Mouse (Mus musculus): ENCODE measurements around the gene Cntnap2. TPM values are rescaled to one million over a fixed set of nuclear protein-coding genes. Genes with fewer than 3 reads are reported as not detected.

Gene Cntnap2
- polyA plus RNA-seq, 1 experiment from 2014 or later = 2.5 TPM

DNA sequence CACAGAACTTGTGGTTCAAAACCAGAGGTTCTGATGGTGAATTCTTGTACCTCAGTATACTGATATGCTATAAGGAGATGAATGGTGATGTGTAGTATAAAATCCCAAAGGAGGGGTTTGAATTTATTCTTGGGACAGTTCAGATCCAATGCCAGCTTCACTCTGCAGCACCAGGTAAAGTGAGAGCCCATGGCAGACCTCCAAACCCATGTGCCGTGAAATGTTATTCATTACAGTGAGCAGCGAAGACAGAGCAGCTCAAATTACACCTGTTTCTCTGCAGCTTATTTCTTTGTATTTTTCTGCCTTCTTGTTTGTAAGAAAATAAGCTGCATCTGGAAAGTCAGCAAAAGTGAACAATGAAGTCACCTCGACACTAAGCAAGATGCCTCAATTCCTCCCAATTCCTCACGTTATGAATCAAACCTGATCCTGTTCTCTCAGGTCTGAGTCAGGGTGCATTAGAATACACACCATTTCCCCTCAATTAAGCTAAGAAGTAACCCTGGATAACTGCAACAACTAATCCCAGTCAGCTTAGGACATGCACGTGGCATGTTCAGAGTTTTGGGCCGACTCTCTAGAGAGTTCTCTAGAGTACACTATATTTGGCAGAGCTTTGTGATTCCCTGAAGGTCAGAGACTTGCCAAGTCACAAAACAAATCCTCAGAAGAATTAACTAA is 915.5 kb downstream of the Cntnap2 start:
- Histone ChIP-seq H3K4me2 (no peak overlapping the region), H3K4me1 (peaks cover 4% of the 10 kb centered on the region; the same call in 1 of the 2 replicates), H3K4me3 (replicated peaks) (no peak overlapping the region), H3K27ac (0 out of 2 replicates have a peak overlapping the region, but pooled peaks have one; percentile 22), H3K36me3 (no peaks in the 10 kb centered on the region), H3K27me3 (no peaks in the 10 kb centered on the region), H3K9me3 (replicated peaks) (no peaks in the 10 kb centered on the region), H3K9ac (no peak overlapping the region)
- 50% methylated on average over 6 of the region's 6 CpGs for WGBS
- peak; percentile 87 for ATAC-seq (replicated peaks; ENCODE audit: low FRiP score)

DNA sequence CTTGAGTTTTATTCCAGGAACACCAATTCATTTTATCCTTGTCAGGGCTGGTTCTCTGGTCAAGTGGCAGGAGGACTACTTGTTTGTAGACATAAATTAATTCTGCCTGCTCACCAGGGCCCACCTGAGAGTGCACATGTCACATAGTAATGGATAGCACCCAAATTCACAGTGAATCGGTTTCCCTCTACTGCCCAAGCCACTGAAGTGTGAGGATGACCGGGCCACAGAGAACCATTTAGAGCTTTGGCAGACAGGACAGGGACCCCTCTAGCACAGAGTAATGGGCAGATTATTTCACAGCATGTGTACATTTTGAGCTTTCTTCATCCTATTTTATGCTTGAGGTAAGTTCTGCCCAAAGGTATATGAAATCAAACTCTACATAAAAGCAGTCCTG is 920.0 kb downstream of the Cntnap2 start:
- H3K36me3 ChIP-seq = no peaks in the 10 kb centered on the region
- ATAC-seq (replicated peaks; ENCODE audit: low FRiP score) = peak; percentile 90
- peaks cover 4% of the 10 kb centered on the region; the same call in 1 of the 2 replicates for H3K4me1 ChIP-seq
- H3K9ac ChIP-seq = no peak overlapping the region
- no peaks in the 10 kb centered on the region for H3K27me3 ChIP-seq
- H3K4me2 ChIP-seq = no peak overlapping the region
- 50% methylated on average over 2 of the region's 2 CpGs for WGBS
- H3K27ac ChIP-seq = no peak overlapping the region
- H3K9me3 ChIP-seq (replicated peaks) = no peaks in the 10 kb centered on the region
- H3K4me3 ChIP-seq (replicated peaks) = no peak overlapping the region

DNA sequence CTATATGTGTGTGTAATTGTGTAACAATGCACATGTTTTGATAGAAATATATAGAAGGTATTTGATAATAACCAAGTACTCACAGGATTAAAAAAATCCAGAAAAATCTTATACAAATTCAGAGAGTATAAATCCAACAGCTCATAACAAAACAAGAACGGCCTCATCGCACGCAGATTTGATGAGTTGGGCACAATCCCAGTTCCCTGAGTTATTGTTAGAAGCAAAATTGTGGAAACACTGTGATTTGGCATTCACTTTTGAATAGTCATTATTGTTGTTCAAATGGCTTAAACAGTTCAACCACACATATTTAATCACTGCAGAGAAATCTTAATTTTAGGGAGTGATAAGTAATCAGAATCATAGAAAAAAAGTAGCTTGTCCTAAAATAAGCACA is 928.9 kb downstream of the Cntnap2 start:
- no peaks in the 10 kb centered on the region for H3K9me3 ChIP-seq (replicated peaks)
- no peak overlapping the region for H3K4me2 ChIP-seq
- no peak overlapping the region for H3K9ac ChIP-seq
- H3K36me3 ChIP-seq = no peaks in the 10 kb centered on the region
- H3K4me1 ChIP-seq = no peaks in the 10 kb centered on the region
- 88% methylated on average over 3 of the region's 3 CpGs for WGBS
- ATAC-seq (replicated peaks; ENCODE audit: low FRiP score) = no peak
- H3K4me3 ChIP-seq (replicated peaks) = no peak overlapping the region
- H3K27ac ChIP-seq = no peak overlapping the region
- no peaks in the 10 kb centered on the region for H3K27me3 ChIP-seq

DNA sequence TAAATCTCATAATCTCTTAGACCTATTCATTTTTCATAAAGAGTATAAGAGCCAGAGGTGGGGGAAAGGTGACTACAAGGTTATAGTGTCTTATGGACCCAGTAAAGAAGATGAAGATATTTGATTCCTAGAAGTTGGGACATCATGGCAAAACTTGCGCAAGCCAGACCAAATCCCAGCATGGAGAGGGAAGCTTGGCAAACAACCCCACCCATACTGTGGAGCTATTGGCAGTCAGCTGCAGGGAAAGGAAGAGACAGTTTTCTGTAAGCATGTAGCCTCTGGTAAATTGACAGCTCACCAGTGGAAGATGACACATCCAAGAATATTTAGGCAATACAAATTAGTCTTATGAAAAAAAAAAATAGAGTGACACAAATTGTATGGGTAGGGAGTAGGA is 931.9 kb downstream of the Cntnap2 start:
- Histone ChIP-seq H3K36me3 (no peaks in the 10 kb centered on the region), H3K27me3 (no peaks in the 10 kb centered on the region), H3K4me2 (no peak overlapping the region), H3K4me1 (no peaks in the 10 kb centered on the region), H3K4me3 (replicated peaks) (no peak overlapping the region), H3K27ac (no peak overlapping the region), H3K9me3 (replicated peaks) (no peaks in the 10 kb centered on the region), H3K9ac (no peak overlapping the region)
- ATAC-seq (replicated peaks; ENCODE audit: low FRiP score) = no peak
- WGBS = 100% methylated on average over 1 of the region's 1 CpGs

DNA sequence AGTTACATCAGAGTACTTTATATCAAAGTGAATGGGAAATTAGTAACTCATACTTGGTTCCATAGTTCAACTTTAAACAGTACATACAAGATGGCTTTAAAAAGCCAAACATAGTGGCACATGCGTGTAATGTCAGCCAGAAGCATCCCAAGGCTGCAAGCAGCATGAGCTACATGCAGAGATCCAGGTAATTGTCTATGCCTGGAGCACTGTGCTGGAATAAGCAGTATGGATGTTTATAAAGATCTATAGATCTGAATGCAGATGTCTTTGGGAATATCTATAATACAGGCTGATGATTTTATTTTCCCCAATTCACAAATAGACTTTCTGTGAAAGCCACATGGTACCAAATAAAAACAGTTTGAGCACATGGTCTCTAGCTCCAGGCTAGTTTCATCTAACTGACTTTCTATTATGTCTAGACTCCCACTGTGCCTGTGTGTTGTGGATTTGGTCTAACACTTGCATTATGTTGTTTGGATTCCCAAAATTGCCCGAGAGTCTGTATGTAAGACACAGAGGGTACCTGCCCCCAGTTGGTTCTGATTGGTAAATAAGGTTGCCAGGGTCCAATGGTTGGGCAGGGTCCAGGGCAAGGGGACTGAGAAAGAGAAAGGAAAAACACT is 963.5 kb downstream of the Cntnap2 start:
- no peak overlapping the region for H3K4me2 ChIP-seq
- no peak overlapping the region for H3K27ac ChIP-seq
- H3K9ac ChIP-seq = no peak overlapping the region
- no peaks in the 10 kb centered on the region for H3K36me3 ChIP-seq
- H3K27me3 ChIP-seq = no peaks in the 10 kb centered on the region
- no peaks in the 10 kb centered on the region for H3K9me3 ChIP-seq (replicated peaks)
- ATAC-seq (replicated peaks; ENCODE audit: low FRiP score) = no peak
- WGBS = 83% methylated on average over 2 of the region's 2 CpGs
- no peaks in the 10 kb centered on the region for H3K4me1 ChIP-seq
- no peak overlapping the region for H3K4me3 ChIP-seq (replicated peaks)

DNA sequence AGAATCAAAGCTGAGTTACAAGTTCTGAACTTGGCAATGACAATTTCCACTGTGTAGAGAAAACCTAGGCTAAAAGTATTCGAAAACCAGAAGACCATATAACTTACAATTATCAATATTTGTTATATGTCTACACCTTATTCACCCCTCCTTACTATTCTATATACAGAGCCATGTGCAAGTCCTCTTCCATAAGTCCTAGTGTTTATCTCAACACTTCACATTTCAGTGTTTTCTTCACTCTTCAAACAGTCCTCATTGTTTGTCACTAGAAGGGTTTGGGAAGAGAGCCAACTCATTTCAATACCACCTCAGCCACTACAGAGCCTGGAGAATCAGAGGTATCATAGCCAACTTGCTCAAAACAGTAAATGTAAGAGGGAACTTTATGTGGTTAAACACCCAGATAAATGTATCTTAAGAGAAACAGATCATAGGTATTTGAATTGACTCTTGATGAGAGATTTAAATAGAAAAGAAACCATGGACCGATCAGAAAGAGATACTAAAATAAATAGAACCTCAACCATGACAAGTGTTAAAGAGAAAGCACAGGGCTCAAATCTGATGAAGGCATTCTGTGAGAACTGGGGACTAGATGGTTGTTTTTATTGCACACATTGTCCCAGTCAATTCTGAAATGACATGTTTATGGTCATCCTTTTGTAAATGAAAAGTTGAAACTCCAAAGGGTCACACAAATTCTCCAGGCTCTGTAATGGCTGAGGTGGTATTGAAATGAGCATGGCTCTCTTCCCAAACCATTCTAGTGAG is 972.9 kb downstream of the Cntnap2 start:
- H3K27ac ChIP-seq = no peak overlapping the region
- H3K9me3 ChIP-seq (replicated peaks) = no peaks in the 10 kb centered on the region
- H3K27me3 ChIP-seq = no peaks in the 10 kb centered on the region
- no peak overlapping the region for H3K9ac ChIP-seq
- no peak overlapping the region for H3K4me3 ChIP-seq (replicated peaks)
- no peak overlapping the region for H3K4me2 ChIP-seq
- H3K4me1 ChIP-seq = no peaks in the 10 kb centered on the region
- 76% methylated on average over 2 of the region's 2 CpGs for WGBS
- ATAC-seq (replicated peaks; ENCODE audit: low FRiP score) = no peak
- no peaks in the 10 kb centered on the region for H3K36me3 ChIP-seq

DNA sequence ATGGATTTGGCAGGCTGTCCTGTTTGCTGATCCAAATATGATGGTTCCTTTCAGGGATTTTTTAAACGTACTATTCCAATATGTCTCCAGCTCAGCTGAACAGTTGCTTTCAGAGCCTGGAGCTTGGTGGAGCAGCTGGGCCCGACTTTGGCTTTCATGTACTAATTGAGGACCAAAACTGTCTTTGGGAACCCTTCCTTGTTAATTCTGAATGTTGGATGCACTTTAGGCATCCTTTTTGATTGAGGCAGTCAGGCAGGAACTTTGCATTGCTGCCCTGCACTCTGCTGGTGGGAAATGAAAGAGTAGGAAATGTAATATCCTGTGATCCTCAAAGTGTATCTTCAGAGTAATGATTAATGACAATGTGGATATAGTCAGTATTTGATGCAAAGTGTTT is 974.0 kb downstream of the Cntnap2 start:
- Histone ChIP-seq H3K9me3 (replicated peaks) (no peaks in the 10 kb centered on the region), H3K4me2 (no peak overlapping the region), H3K27ac (no peak overlapping the region), H3K4me1 (no peaks in the 10 kb centered on the region), H3K9ac (no peak overlapping the region), H3K36me3 (no peaks in the 10 kb centered on the region), H3K27me3 (no peaks in the 10 kb centered on the region), H3K4me3 (replicated peaks) (no peak overlapping the region)
- no peak for ATAC-seq (replicated peaks; ENCODE audit: low FRiP score)
- WGBS = 74% methylated on average over 2 of the region's 2 CpGs

DNA sequence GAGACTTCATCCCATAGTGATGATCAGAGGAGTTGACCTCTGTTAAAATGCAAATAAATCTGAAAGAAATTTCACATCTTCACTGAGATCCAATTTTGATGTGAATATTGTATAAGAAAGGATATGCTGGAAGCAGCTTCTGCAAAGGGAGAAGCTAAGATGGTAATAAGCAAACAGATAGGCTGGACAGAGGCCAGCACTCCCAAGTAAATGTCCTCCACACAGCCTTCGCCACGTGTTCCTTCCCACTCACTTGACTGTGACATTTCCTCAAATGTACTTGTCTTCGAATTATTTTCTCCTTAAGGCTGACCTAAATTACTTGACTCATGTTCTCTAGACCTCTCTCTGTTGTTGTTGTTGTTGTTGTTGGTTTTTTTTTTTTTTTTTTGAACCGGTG is 981.5 kb downstream of the Cntnap2 start:
- H3K9me3 ChIP-seq (replicated peaks) = no peaks in the 10 kb centered on the region
- no peaks in the 10 kb centered on the region for H3K36me3 ChIP-seq
- H3K4me1 ChIP-seq = no peaks in the 10 kb centered on the region
- no peak overlapping the region for H3K4me3 ChIP-seq (replicated peaks)
- no peak overlapping the region for H3K4me2 ChIP-seq
- no peak for ATAC-seq (replicated peaks; ENCODE audit: low FRiP score)
- no peaks in the 10 kb centered on the region for H3K27me3 ChIP-seq
- WGBS = 82% methylated on average over 4 of the region's 4 CpGs
- no peak overlapping the region for H3K9ac ChIP-seq
- H3K27ac ChIP-seq = no peak overlapping the region

DNA sequence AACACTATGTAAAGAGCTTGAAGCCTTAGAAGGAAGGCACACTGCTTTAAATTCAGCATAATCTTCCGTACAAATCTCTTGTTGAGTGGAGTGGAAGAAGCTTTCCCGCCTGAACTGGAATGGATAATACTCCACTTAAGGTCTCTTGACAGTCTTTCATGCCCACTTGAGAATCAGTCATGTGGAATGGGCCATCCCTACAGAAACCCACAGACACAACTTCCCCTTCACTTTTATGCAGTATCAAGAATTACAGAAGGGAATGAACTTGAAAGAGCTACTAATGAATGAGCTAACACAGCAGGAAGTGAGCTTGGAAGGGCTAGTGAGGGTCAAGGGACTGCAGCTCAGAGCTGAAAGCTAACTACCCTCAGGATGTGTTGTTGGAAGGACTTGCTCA is 1021.1 kb downstream of the Cntnap2 start:
- no peaks in the 10 kb centered on the region for H3K9me3 ChIP-seq (replicated peaks)
- H3K27me3 ChIP-seq = no peaks in the 10 kb centered on the region
- ATAC-seq (replicated peaks; ENCODE audit: low FRiP score) = no peak
- H3K9ac ChIP-seq = no peak overlapping the region
- H3K36me3 ChIP-seq = no peaks in the 10 kb centered on the region
- no peaks in the 10 kb centered on the region for H3K4me1 ChIP-seq
- no peak overlapping the region for H3K27ac ChIP-seq
- H3K4me2 ChIP-seq = no peak overlapping the region
- 70% methylated on average over 2 of the region's 2 CpGs for WGBS
- no peak overlapping the region for H3K4me3 ChIP-seq (replicated peaks)

DNA sequence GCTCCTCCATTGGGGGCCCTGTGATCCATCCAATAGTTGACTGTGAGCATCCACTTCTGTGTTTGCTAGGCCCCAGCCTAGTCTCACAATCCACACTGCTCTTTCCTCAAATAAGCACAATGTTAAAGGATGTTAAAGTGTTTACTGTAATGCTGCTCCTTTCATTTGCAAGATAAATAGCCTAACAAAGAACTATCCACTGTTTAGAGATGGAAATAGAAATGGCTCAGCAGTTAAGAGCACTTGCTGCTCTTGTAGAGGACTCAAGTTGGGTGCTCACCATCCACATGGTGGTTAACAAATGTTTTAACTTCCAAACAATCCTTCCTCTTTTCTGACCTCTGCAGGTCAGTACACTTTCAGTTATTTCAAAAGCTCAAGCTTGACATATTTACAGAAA is 1022.3 kb downstream of the Cntnap2 start:
- H3K27ac ChIP-seq = no peak overlapping the region
- ATAC-seq (replicated peaks; ENCODE audit: low FRiP score) = no peak
- no peaks in the 10 kb centered on the region for H3K27me3 ChIP-seq

DNA sequence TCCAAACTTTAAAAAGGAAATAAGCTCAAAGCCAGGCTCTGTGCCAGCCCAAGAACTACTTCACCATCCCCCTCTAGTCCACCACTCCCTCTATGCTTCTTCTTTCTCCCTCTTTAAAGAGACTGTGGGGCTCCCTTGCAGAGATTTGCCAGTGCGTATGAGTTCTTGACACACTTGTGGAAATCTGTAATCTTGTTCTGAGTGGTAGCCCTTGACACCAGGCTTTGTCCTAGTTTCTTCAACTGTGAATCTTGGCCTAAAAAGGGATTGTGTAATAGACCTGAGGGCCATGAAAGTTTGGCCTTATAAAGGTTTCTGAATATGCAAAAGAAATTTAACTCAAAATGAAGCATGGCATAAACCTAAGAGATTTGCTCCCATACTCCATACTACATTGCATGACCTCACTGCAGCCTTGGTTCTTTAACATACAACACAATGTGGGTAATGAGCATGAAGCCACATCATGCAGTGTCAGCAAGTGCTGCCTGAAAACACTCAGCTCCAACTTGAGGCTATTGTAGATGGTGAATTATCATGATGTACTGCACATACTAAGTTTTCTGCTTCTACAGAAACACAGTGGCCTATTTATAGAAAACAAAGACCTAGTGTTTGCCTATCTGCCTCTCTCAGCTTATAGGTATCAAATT is 1084.2 kb downstream of the Cntnap2 start:
- no peak for ATAC-seq (replicated peaks; ENCODE audit: low FRiP score)
- WGBS = 88% methylated on average over 1 of the region's 1 CpGs
- Histone ChIP-seq H3K27me3 (no peaks in the 10 kb centered on the region), H3K4me1 (no peaks in the 10 kb centered on the region), H3K9me3 (replicated peaks) (no peaks in the 10 kb centered on the region), H3K27ac (no peak overlapping the region), H3K4me2 (no peak overlapping the region), H3K4me3 (replicated peaks) (no peak overlapping the region), H3K36me3 (no peaks in the 10 kb centered on the region), H3K9ac (no peak overlapping the region)

More for the DNA sequence above, 1022.3 kb downstream of the Cntnap2 start:
- Histone ChIP-seq H3K9ac (no peak overlapping the region), H3K4me1 (no peaks in the 10 kb centered on the region), H3K4me3 (replicated peaks) (no peak overlapping the region), H3K4me2 (no peak overlapping the region), H3K9me3 (replicated peaks) (no peaks in the 10 kb centered on the region), H3K36me3 (no peaks in the 10 kb centered on the region)

DNA sequence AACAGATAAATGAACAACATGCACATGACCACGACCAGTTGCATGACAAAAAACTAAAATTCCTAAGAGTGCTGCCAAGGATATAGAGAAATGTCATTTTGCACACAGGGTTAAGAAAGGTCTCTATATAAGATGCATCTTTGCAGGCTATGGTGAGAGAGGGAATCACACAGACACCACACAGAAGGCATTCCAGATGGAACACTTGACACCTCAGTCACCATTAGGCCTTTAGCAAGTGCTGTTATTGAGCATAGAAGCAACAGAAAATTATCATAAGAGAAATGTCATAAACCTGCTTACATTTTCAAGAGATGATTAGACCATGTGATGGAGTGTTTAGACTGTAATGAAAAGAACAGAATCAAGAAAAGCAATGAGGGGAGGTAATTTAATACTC is 1107.7 kb downstream of the Cntnap2 start:
- no peaks in the 10 kb centered on the region for H3K9me3 ChIP-seq (replicated peaks)

More for the DNA sequence above, 1107.7 kb downstream of the Cntnap2 start:
- no peaks in the 10 kb centered on the region for H3K4me1 ChIP-seq
- 77% methylated on average over 1 of the region's 1 CpGs for WGBS
- H3K9ac ChIP-seq = no peak overlapping the region
- no peak overlapping the region for H3K4me3 ChIP-seq (replicated peaks)
- H3K36me3 ChIP-seq = no peaks in the 10 kb centered on the region
- H3K27ac ChIP-seq = no peak overlapping the region
- no peak overlapping the region for H3K4me2 ChIP-seq
- ATAC-seq (replicated peaks; ENCODE audit: low FRiP score) = no peak
- no peaks in the 10 kb centered on the region for H3K27me3 ChIP-seq

Measured in kidney, embryonic 15.5 days (tissue).